Mouse (Mus musculus) hindbrain, postnatal 0 days (tissue): ENCODE measurements around the gene Wbp2. TPM values are rescaled to one million over a fixed set of nuclear protein-coding genes. Genes with fewer than 3 reads are reported as not detected.
A peak's percentile ranks its signal among the peaks of the same experiment; 100 is the strongest.

Experiments
- ATAC-seq: fragments of 200-750 bp; cut with Nextera tagmentation; 2 replicates; pipeline ENCODE4 v1.8.0; 2017; ENCODE audit warnings: mild to moderate bottlenecking, moderate TSS enrichment, moderate library complexity
- DNase-seq: peaks from one replicate; pipeline ENCODE4 v3.0.0-alpha.2; 2015; ENCODE audit warnings: low spot score
- H3K27ac ChIP-seq: fragments of 300-500 bp; sonication (generic); 2 replicates; pipeline ENCODE4 v1.5.1; 2014; ENCODE audit warnings: mild to moderate bottlenecking
- H3K27me3 ChIP-seq: fragments of 300-500 bp; sonication (generic); 2 replicates; pipeline ENCODE4 v1.6.1; 2014; ENCODE audit warnings: low read length, mixed read lengths; ENCODE audit not compliant: insufficient read depth
- H3K36me3 ChIP-seq: fragments of 300-500 bp; sonication (generic); 2 replicates; pipeline ENCODE4 v1.6.1; 2014; ENCODE audit warnings: low read length, mixed read lengths; ENCODE audit not compliant: insufficient read depth
- H3K4me1 ChIP-seq: fragments of 300-500 bp; sonication (generic); 2 replicates; pipeline ENCODE4 v1.6.1; 2014; ENCODE audit warnings: antibody characterized with exemption, low read length, mixed read lengths; ENCODE audit not compliant: insufficient read depth
- H3K4me2 ChIP-seq: fragments of 300-500 bp; sonication (generic); 2 replicates; pipeline ENCODE4 v1.6.1; 2014; ENCODE audit warnings: low read depth, mild to moderate bottlenecking, low read length, moderate library complexity, mixed read lengths
- H3K4me3 ChIP-seq: fragments of 300-500 bp; sonication (generic); 2 replicates; pipeline ENCODE4 v1.5.1; 2014; ENCODE audit warnings: low read length
- H3K9ac ChIP-seq: fragments of 300-500 bp; sonication (generic); replicated peaks from 2 replicates; pipeline ENCODE4 v1.6.1; 2014; ENCODE audit warnings: mild to moderate bottlenecking, low read length, moderate library complexity, mixed read lengths
- H3K9me3 ChIP-seq: fragments of 300-500 bp; sonication (generic); 2 replicates; pipeline ENCODE4 v1.6.1; 2016; ENCODE audit warnings: low read length, mixed read lengths
- CTCF ChIP-seq: IDR thresholded peaks from 2 replicates; pipeline ENCODE4 v1.5.1; 2016; ENCODE audit warnings: antibody characterized with exemption, control low read depth, low read depth
- WGBS: fragments of 180-500 bp; shearing (Covaris S2); extraction: QIAGEN DNeasy Blood & Tissue Kit; methylation state at CpG from one replicate; pipeline ENCODE4 v1.1.7; 2014; 5-methylcytosine and 5-hydroxymethylcytosine counted together
- polyA plus RNA-seq: library from polyadenylated mRNA; unstranded; fragments of >200 nt; fragmentation: Nextera tagmentation; extraction: Ambion mirVana; gene quantifications from 2 replicates; pipeline ENCODE4 v1.2.1, GENCODE M21; 2015
- total RNA-seq: library from RNA; depleted of rRNA; stranded (reverse); fragments of >200 nt; gene quantifications from 2 replicates; pipeline ENCODE4 v1.2.3, GENCODE M21; 2014

Gene Wbp2
- total and polyA plus RNA-seq, 2 experiments from 2014 or later = 171 to 234 TPM

DNA sequence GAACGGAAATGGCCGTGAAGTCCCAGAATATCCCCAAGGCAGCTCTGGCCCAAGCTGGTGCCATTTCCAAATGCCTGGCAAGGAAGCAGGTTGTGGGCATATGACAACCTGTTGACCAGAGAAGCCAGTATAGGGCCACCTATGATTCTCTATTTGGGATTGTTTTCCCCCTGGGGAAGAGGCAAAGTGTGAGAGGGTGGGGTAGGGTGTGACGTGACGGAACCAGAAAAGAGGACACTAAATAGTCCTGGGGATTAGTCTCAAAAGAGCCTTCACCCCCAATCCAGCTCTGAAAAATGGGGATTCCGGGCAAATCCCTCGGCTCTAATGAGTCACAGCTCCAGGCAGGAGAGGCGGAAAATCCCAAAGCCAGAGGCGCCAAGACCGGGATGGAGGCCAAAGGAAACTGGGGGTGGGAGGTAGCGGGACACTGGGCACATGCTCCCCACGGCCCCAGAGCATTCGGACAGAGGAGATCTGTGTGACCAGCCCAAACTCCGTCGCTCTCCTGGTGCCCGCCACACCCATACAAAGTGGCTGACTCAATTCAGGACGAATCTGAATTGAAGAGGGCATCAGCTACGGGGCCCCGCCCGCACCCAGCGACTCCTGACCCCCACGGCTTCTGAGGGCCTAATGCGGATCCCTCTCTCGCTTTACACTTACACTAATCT is 21.8 kb upstream of the Wbp2 start:
- Histone ChIP-seq H3K27ac (no peak overlapping the region), H3K27me3 (peaks cover 33% of the 10 kb centered on the region), H3K9ac (no peak overlapping the region), H3K36me3 (no peaks in the 10 kb centered on the region), H3K4me2 (peak overlapping the region; percentile 59), H3K9me3 (no peaks in the 10 kb centered on the region), H3K4me1 (0 out of 2 replicates have a peak, but pooled peaks cover 15% of the 10 kb centered on the region), H3K4me3 (peak overlapping the region; percentile 41)
- ATAC-seq = peak; percentile 25; the same call in 1 of the 2 replicates
- WGBS = 2% methylated on average over 23 of the region's 23 CpGs
- no peak for TF ChIP-seq CTCF
- DNase-seq = no peak

DNA sequence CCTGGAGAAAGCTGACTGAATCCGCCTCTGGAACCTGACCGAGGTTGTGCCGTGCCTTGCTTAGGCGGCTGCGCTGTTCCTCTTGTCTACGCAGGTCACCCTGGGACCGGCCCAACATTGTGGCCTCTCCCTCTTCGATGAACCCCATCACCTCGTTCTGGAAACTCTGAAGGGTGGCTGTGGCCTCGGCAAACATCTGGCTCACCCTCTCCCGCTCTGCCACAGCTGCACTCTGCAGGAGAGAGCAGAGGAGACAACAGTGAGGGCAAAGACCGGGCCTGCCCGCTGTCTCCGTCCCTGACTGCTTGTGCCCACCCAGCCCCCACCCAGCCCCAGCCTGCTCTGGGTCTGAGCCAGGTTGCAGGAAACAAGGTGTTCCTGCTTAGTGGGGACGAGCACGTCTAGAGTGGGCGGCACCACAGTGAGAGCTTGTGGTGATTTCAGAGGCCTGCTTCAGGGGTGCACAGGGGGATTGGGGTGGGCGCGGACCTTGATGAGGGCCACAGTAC is 21.0 kb upstream of the Wbp2 start:
- WGBS = 16% methylated on average over 19 of the region's 19 CpGs
- Histone ChIP-seq H3K9me3 (no peaks in the 10 kb centered on the region), H3K4me2 (peak overlapping the region; percentile 59), H3K9ac (no peak overlapping the region), H3K27ac (peak overlapping the region; percentile 12; the same call in 1 of the 2 replicates), H3K4me1 (0 out of 2 replicates have a peak, but pooled peaks cover 15% of the 10 kb centered on the region), H3K36me3 (no peaks in the 10 kb centered on the region), H3K27me3 (peaks cover 33% of the 10 kb centered on the region), H3K4me3 (no peak overlapping the region)
- no peak for TF ChIP-seq CTCF
- DNase-seq = no peak
- no peak; the same call in 1 of the 2 replicates for ATAC-seq

DNA sequence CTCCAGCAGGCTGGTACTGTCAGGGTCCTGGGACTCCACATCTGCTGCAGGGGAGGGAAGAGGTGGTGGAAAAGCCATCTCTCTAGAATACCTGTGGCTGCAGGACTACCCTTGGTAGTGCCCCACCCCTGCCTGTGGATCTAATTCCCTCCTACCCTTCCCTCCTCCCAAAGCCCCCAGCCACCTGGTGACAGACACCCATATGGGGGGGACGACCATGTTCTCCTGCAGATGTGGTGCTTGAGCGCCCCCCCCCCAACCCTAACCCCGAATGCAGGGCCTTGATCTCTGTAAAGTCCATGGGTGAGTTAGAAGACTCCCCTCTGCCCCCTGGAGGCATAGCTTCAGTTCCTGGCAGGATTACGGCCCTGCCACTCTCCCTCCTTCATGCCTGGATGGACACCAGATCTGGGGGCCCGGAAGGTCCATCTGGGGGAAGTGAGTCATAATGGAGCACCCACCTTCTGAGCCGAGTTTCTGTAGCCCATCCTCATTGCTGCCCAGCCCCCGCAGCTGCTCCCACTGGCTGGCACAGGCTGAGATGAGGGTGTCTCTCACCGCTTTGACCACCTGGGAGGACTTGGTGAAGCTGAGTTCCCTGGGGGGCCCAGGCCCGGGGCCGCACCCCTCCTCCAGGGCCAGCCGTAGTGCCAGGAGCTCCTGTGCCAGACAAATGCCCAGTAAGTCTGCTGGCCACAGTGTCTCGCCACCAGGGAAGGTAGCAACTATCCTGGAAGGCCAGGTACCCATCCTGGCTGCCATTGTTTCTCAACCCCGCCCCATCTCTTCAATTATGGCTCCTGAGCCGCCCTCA is 20.4 kb upstream of the Wbp2 start:
- peak overlapping the region; percentile 59 for H3K4me2 ChIP-seq
- H3K9ac ChIP-seq = 0 out of 2 replicates have a peak overlapping the region, but pooled peaks have one; percentile 1
- DNase-seq (no peak), ATAC-seq (no peak)
- H3K36me3 ChIP-seq = no peaks in the 10 kb centered on the region
- no peak overlapping the region for H3K27ac ChIP-seq
- H3K9me3 ChIP-seq = no peaks in the 10 kb centered on the region
- peak; percentile 36 for TF ChIP-seq CTCF
- H3K27me3 ChIP-seq = peaks cover 33% of the 10 kb centered on the region
- H3K4me1 ChIP-seq = 0 out of 2 replicates have a peak, but pooled peaks cover 15% of the 10 kb centered on the region
- H3K4me3 ChIP-seq = no peak overlapping the region
- WGBS = 24% methylated on average over 14 of the region's 14 CpGs

DNA sequence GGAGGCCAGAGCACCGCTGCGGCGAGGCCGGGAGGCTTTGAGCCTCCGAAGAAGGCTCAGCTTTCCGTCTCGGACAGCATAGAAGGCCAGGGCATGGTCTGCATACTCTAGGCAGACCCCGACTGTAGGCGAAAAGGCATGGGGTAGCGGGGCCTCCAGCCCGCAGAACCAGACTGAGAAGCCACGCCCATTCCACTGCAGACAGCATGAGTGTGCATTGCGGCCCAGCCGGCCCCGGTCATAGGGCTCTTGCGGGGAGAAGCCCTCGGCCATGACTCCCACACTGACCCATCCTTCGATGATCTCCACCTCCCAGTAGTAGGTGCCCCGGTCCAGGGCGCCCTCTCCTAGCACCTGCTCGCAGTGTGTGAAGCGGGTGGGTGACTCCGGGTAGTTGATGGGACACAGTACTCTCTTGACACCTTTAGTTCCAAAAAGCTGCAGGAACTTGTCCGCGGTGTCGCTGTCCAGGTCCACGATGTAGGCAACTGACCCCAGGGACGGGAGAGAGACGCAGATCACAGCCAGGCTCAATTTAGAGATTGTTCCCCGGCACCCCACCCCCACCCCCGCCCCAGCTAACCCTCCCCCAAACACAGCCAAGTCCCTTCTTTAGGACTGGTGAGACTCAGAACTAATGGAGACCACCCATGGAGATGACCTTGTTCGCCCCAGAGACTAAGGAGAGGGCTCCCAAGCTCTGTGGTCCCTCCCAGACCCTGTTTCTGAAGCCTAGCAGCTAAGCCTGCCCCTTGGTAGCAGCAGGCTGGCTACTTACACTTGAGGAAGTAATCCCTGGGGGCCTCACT is 19.6 kb upstream of the Wbp2 start:
- WGBS = 35% methylated on average over 32 of the region's 32 CpGs
- H3K4me2 ChIP-seq = no peak overlapping the region; the same call in 1 of the 2 replicates
- H3K9me3 ChIP-seq = no peaks in the 10 kb centered on the region
- H3K4me1 ChIP-seq = 0 out of 2 replicates have a peak, but pooled peaks cover 15% of the 10 kb centered on the region
- DNase-seq (no peak), ATAC-seq (no peak)
- peaks cover 33% of the 10 kb centered on the region for H3K27me3 ChIP-seq
- H3K9ac ChIP-seq = no peak overlapping the region
- no peak overlapping the region for H3K4me3 ChIP-seq
- H3K36me3 ChIP-seq = no peaks in the 10 kb centered on the region
- no peak for TF ChIP-seq CTCF
- H3K27ac ChIP-seq = no peak overlapping the region

DNA sequence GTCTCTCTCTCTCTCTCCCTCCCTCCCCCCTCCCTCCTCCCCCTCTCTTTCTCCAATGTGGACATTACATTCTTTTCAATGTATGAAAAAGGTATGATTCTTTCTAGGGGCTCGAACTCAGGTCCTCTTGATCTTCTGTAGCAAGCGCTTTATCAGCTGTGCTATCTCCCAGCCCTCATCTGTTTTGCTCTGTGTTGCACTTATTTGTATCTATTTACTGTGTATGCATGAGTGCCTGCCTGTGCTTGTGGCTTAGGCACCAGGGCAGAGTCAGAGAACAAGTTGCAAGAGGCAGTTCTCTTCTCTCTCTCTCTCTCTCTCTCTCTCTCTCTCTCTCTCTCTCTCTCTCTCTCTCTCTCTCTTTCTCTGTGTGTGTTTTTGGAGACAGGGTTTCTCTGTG is 18.3 kb upstream of the Wbp2 start:
- Histone ChIP-seq H3K27me3 (peaks cover 26% of the 10 kb centered on the region; the same call in 1 of the 2 replicates), H3K4me3 (no peak overlapping the region), H3K9me3 (no peaks in the 10 kb centered on the region), H3K4me2 (no peak overlapping the region), H3K27ac (no peak overlapping the region), H3K36me3 (no peaks in the 10 kb centered on the region), H3K9ac (no peak overlapping the region), H3K4me1 (0 out of 2 replicates have a peak, but pooled peaks cover 15% of the 10 kb centered on the region)
- no peak for TF ChIP-seq CTCF
- 98% methylated on average over 2 of the region's 2 CpGs for WGBS
- ATAC-seq = no peak
- no peak for DNase-seq
